Mouse (Mus musculus): ENCODE measurements around the gene Itm2b.

Gene Itm2b

GRCm38 (mm10) chr14:73366278-73366677, 18.8 kb downstream of the Itm2b start:
- no peak for DNase-seq

- DNase-seq = no peak
Measured at GRCm38 (mm10) chr14:73363782-73364181, 21.3 kb downstream of the Itm2b start.

GRCm38 (mm10) chr14:73354700-73355099, 30.4 kb downstream of the Itm2b start:
- no peak for DNase-seq

- no peak for DNase-seq
Measured at GRCm38 (mm10) chr14:73351118-73351517, 34.0 kb downstream of the Itm2b start.

GRCm38 (mm10) chr14:73350029-73350428, 35.1 kb downstream of the Itm2b start:
- no peak for DNase-seq

- no peak for DNase-seq
Measured at GRCm38 (mm10) chr14:73349061-73349670, 35.9 kb downstream of the Itm2b start.

- DNase-seq = no peak
Measured at GRCm38 (mm10) chr14:73347302-73347701, 37.8 kb downstream of the Itm2b start.

- DNase-seq = no peak
Measured at GRCm38 (mm10) chr14:73345614-73346013, 39.5 kb downstream of the Itm2b start.

- DNase-seq = no peak
Measured at GRCm38 (mm10) chr14:73340051-73340755, 44.9 kb downstream of the Itm2b start.

- DNase-seq = no peak
Measured at GRCm38 (mm10) chr14:73339615-73340014, 45.5 kb downstream of the Itm2b start.

- DNase-seq = no peak
Measured at GRCm38 (mm10) chr14:73336316-73337080, 48.6 kb downstream of the Itm2b start.

- DNase-seq = no peak
Measured at GRCm38 (mm10) chr14:73334926-73335805, 49.9 kb downstream of the Itm2b start.

- DNase-seq = no peak
Measured at GRCm38 (mm10) chr14:73333880-73334279, 51.2 kb downstream of the Itm2b start.

GRCm38 (mm10) chr14:73331386-73331785, 53.7 kb downstream of the Itm2b start:
- peak in 1 of 2 experiments; percentile 33 for DNase-seq

- no peak for DNase-seq
Measured at GRCm38 (mm10) chr14:73329871-73330270, 55.2 kb downstream of the Itm2b start.

GRCm38 (mm10) chr14:73326511-73326910, 58.6 kb downstream of the Itm2b start:
- no peak for DNase-seq

- peak; percentile 88 to 94 for DNase-seq
Measured at GRCm38 (mm10) chr14:73325456-73326381, 59.4 kb downstream of the Itm2b start, which contains the start of gene Rb1. Gene Rb1 (minus strand): TSS chr14:73325822.

GRCm38 (mm10) chr14:73324634-73325455, 60.2 kb downstream of the Itm2b start:
- DNase-seq = peak; percentile 48 to 57

- no peak for DNase-seq
Measured at GRCm38 (mm10) chr14:73323965-73324364, 61.1 kb downstream of the Itm2b start.

- DNase-seq = no peak
Measured at GRCm38 (mm10) chr14:73322142-73322541, 62.9 kb downstream of the Itm2b start.

- DNase-seq = no peak
Measured at GRCm38 (mm10) chr14:73316933-73317332, 68.2 kb downstream of the Itm2b start.
